Mouse (Mus musculus) small intestine, adult 2 months (tissue): ENCODE data around the gene Plekhm3. TPM values are rescaled to one million over a fixed set of nuclear protein-coding genes. Genes with fewer than 3 reads are reported as not detected.

Source experiments
- H3K27ac ChIP-seq: fragments of 200-500 bp; 2 replicates; pipeline ENCODE4 v1.5.1; 2012; ENCODE audit warnings: low read depth, low read length, control low read depth, inconsistent platforms; ENCODE audit not compliant: insufficient read depth
- H3K27me3 ChIP-seq: fragments of 200-500 bp; 2 replicates; pipeline ENCODE4 v1.6.1; 2012; ENCODE audit warnings: mild to moderate bottlenecking, moderate library complexity, low read length, inconsistent platforms; ENCODE audit not compliant: control insufficient read depth, insufficient read depth
- H3K36me3 ChIP-seq: fragments of 200-500 bp; 2 replicates; pipeline ENCODE4 v1.6.1; 2012; ENCODE audit warnings: mild to moderate bottlenecking, low read length, control low read depth, inconsistent platforms; ENCODE audit not compliant: control insufficient read depth, insufficient read depth
- H3K4me1 ChIP-seq: fragments of 200-500 bp; 2 replicates; pipeline ENCODE4 v1.6.1; 2012; ENCODE audit warnings: low read length, inconsistent platforms, mixed read lengths; ENCODE audit not compliant: control insufficient read depth, insufficient read depth, insufficient read length
- H3K4me3 ChIP-seq: fragments of 200-500 bp; 2 replicates; pipeline ENCODE4 v1.5.1; 2012; ENCODE audit warnings: low read depth, mild to moderate bottlenecking, control low read depth, inconsistent platforms, low read length, moderate library complexity
- CTCF ChIP-seq: fragments of 200-500 bp; IDR thresholded peaks from 2 replicates; pipeline ENCODE4 v1.5.1; 2012; ENCODE audit warnings: low read depth, mild to moderate bottlenecking, control low read depth, inconsistent platforms, low read length, moderate library complexity, mixed read lengths; ENCODE audit not compliant: insufficient replicate concordance, insufficient read length; ENCODE audit errors: extremely low read depth
- POLR2A ChIP-seq: fragments of 200-500 bp; IDR thresholded peaks from 2 replicates; pipeline ENCODE4 v1.6.1; 2012; ENCODE audit warnings: low read depth, mild to moderate bottlenecking, control low read depth, inconsistent platforms, low read length, moderate library complexity
- WGBS: fragments of 180-500 bp; shearing (Covaris S2); methylation state at CpG from one replicate; pipeline ENCODE4 v1.1.7; 2018; 5-methylcytosine and 5-hydroxymethylcytosine counted together
- polyA plus RNA-seq: library from polyadenylated mRNA; depleted of rRNA; stranded (reverse); fragments of >200 nt; gene quantifications from 2 replicates; pipeline ENCODE4 v1.2.3, GENCODE M21; 2012; rRNA removed

Plekhm3 gene
- 2.3 and 4.0 TPM in 2 replicates for polyA plus RNA-seq

- H3K4me1 ChIP-seq = peaks cover 4% of the 10 kb centered on the region; the same call in 1 of the 2 replicates
- peak within 1 kb of the TSS; percentile 100 for H3K4me3 ChIP-seq
- H3K27ac ChIP-seq = no peak within 1 kb of the TSS; the same call in 1 of the 2 replicates
- WGBS = under 1% methylated on average over 42 of the region's 43 CpGs
- TF ChIP-seq POLR2A (peak; percentile 67; the same call in 1 of the 2 replicates), CTCF (no peak)
- H3K36me3 ChIP-seq = no peaks in the 10 kb centered on the region
- H3K27me3 ChIP-seq = no peaks in the 10 kb centered on the region
These were observed at the start of gene Plekhm3 for GRCm38 (mm10) chr1:64956479-64956961. Gene Plekhm3 (minus strand): TSS chr1:64956824.

DNA sequence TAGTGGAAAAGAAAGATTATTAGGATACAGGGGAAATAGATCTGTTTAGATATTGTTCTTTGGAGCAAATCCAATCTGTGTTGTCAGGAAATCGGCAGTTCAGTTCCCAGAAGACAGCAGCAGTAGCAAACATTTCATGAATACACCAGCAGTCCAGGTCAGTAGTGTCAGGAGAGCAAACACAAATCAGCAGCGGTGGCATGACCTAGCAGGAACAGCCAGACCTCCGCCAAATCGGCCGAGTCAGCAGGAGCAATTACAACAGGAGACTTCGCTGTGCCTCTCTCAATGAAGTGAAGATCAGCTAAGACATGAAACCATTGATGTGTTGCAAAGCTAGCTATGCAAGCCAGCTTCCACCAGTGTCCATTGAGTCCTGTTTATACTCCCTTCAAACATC lies 49.0 kb upstream of the Plekhm3 start:
- no peaks in the 10 kb centered on the region for H3K27me3 ChIP-seq
- 84% methylated on average over 6 of the region's 6 CpGs for WGBS
- no peak overlapping the region for H3K27ac ChIP-seq
- TF ChIP-seq CTCF = no peak
- TF ChIP-seq POLR2A = no peak
- no peaks in the 10 kb centered on the region for H3K4me1 ChIP-seq
- no peaks in the 10 kb centered on the region for H3K36me3 ChIP-seq
- no peak overlapping the region for H3K4me3 ChIP-seq

GRCm38 (mm10) chr1:65004526-65004925 lies 47.9 kb upstream of the Plekhm3 start:
- no peaks in the 10 kb centered on the region for H3K36me3 ChIP-seq
- TF ChIP-seq POLR2A (no peak), CTCF (no peak)
- no peaks in the 10 kb centered on the region for H3K4me1 ChIP-seq
- H3K27me3 ChIP-seq = no peaks in the 10 kb centered on the region
- no peak overlapping the region for H3K27ac ChIP-seq
- WGBS = 54% methylated on average over 4 of the region's 4 CpGs
- H3K4me3 ChIP-seq = no peak overlapping the region

GRCm38 (mm10) chr1:64993206-64993605 lies 36.6 kb upstream of the Plekhm3 start:
- H3K27ac ChIP-seq = peak overlapping the region; percentile 91
- TF ChIP-seq CTCF = no peak
- TF ChIP-seq POLR2A = no peak
- peaks cover 9% of the 10 kb centered on the region for H3K4me1 ChIP-seq
- H3K36me3 ChIP-seq = no peaks in the 10 kb centered on the region
- H3K27me3 ChIP-seq = no peaks in the 10 kb centered on the region
- WGBS = 15% methylated on average over 4 of the region's 4 CpGs
- no peak overlapping the region for H3K4me3 ChIP-seq

- H3K36me3 ChIP-seq = no peaks in the 10 kb centered on the region
- TF ChIP-seq CTCF (no peak), POLR2A (no peak)
- no peak overlapping the region for H3K4me3 ChIP-seq
- H3K4me1 ChIP-seq = peaks cover 9% of the 10 kb centered on the region; the same call in 1 of the 2 replicates
- H3K27me3 ChIP-seq = no peaks in the 10 kb centered on the region
- H3K27ac ChIP-seq = no peak overlapping the region
These were observed 31.6 kb upstream of the Plekhm3 start for GRCm38 (mm10) chr1:64988176-64988575.

GRCm38 (mm10) chr1:64986120-64986519 lies 29.5 kb upstream of the Plekhm3 start:
- Histone ChIP-seq H3K4me1 (peaks cover 5% of the 10 kb centered on the region; the same call in 1 of the 2 replicates), H3K4me3 (no peak overlapping the region), H3K27me3 (no peaks in the 10 kb centered on the region), H3K36me3 (no peaks in the 10 kb centered on the region), H3K27ac (no peak overlapping the region)
- WGBS = 34% methylated on average over 7 of the region's 7 CpGs
- TF ChIP-seq CTCF (peak; percentile 10; the same call in 1 of the 2 replicates), POLR2A (no peak)

GRCm38 (mm10) chr1:64983247-64983646 lies 26.6 kb upstream of the Plekhm3 start:
- TF ChIP-seq CTCF = no peak
- no peak for TF ChIP-seq POLR2A
- 35% methylated on average over 3 of the region's 3 CpGs for WGBS
- no peak overlapping the region for H3K4me3 ChIP-seq
- H3K36me3 ChIP-seq = no peaks in the 10 kb centered on the region
- no peak overlapping the region for H3K27ac ChIP-seq
- no peaks in the 10 kb centered on the region for H3K27me3 ChIP-seq
- peaks cover 5% of the 10 kb centered on the region; the same call in 1 of the 2 replicates for H3K4me1 ChIP-seq
